Mouse (Mus musculus): ENCODE measurements around the gene Man2b1. TPM values are rescaled to one million over a fixed set of nuclear protein-coding genes. Genes with fewer than 3 reads are reported as not detected.

Man2b1 gene
- polyA plus RNA-seq, 1 experiment from 2014 or later, result 16.9 TPM

DNA sequence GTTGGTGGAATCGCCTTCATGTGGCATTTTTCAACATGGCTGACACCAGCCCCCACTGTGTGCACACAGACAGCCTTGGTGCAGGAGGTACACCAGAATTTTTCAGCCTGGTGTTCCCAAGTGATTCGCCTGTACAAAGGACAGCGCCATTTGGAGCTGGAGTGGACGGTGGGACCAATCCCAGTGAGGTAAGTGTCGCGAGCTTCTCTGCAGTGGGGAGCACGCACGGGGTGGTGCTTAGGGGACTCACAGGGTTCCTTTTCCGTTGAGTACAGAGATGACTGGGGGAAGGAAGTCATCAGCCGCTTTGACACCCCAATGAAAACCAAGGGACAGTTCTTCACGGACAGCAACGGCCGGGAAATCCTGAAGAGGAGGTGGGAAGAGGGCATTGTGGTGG, 12.0 kb downstream of the Man2b1 start:
- no peak overlapping the region for H3K4me2 ChIP-seq (replicated peaks; ENCODE audit: low read depth, low read length)
- no peak overlapping the region for H3K9ac ChIP-seq (ENCODE audit: low read depth, low read length)
- H3K4me1 ChIP-seq (replicated peaks; ENCODE audit: control insufficient read depth, insufficient read depth, low read length), result no peaks in the 10 kb centered on the region
- no peaks in the 10 kb centered on the region for H3K36me3 ChIP-seq (ENCODE audit: control insufficient read depth, insufficient read depth, low read length)
- no peaks in the 10 kb centered on the region for H3K9me3 ChIP-seq (ENCODE audit: control insufficient read depth, low read length)
- no peak for DNase-seq (ENCODE audit: low spot score)
- H3K27me3 ChIP-seq (ENCODE audit: control insufficient read depth, insufficient read depth, low read length), result no peaks in the 10 kb centered on the region
- WGBS, result 95% methylated on average over 13 of the region's 13 CpGs
- no peak overlapping the region for H3K4me3 ChIP-seq (ENCODE audit: low read depth, low read length)
- H3K27ac ChIP-seq (ENCODE audit: low read depth, low read length), result no peak overlapping the region
- ATAC-seq (ENCODE audit: low FRiP score), result no peak

DNA sequence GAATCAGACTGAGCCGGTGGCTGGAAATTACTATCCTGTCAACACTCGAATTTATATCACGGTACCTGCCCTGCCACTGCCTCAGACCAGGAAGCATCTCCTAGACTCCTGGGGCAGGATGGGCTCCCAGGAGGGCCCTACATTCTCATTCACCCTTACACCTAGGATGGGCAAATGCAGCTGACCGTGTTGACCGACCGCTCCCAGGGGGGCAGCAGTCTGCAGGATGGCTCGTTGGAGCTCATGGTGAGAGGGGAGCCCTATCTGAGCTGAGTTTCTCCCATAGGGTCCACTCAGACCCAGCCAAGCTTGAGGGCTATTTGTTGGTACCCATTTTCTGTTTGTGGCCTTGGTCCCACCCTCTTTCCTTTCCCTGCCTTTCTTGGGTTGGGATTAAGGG, 12.5 kb downstream of the Man2b1 start:
- H3K36me3 ChIP-seq (ENCODE audit: control insufficient read depth, insufficient read depth, low read length), result no peaks in the 10 kb centered on the region
- H3K4me3 ChIP-seq (ENCODE audit: low read depth, low read length), result no peak overlapping the region
- no peak for DNase-seq (ENCODE audit: low spot score)
- H3K27me3 ChIP-seq (ENCODE audit: control insufficient read depth, insufficient read depth, low read length), result no peaks in the 10 kb centered on the region
- H3K27ac ChIP-seq (ENCODE audit: low read depth, low read length), result no peak overlapping the region
- H3K9me3 ChIP-seq (ENCODE audit: control insufficient read depth, low read length), result no peaks in the 10 kb centered on the region
- WGBS, result 94% methylated on average over 7 of the region's 7 CpGs
- no peak overlapping the region for H3K9ac ChIP-seq (ENCODE audit: low read depth, low read length)
- no peak overlapping the region for H3K4me2 ChIP-seq (replicated peaks; ENCODE audit: low read depth, low read length)
- ATAC-seq (ENCODE audit: low FRiP score), result no peak
- H3K4me1 ChIP-seq (replicated peaks; ENCODE audit: control insufficient read depth, insufficient read depth, low read length), result no peaks in the 10 kb centered on the region

DNA sequence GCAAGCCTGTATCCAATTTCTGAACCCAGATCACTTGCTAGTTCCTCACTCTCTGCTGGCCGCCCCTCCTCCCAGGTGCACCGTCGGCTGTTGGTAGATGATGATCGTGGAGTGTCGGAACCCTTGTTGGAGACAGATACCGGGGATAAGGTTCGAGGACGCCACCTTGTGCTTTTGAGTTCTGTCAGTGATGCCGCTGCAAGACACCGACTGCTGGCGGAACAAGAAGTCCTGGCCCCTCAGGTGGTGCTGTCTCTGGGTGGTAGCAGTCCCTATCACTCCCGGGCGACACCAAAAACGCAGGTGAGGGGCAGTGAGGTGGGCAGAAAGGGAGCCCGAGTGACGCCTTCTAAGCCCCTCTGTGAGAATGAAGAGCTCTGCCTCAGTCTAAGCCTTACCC, 13.1 kb downstream of the Man2b1 start:
- 93% methylated on average over 16 of the region's 16 CpGs for WGBS
- Histone ChIP-seq H3K4me2 (replicated peaks; ENCODE audit: low read depth, low read length) (no peak overlapping the region), H3K27me3 (ENCODE audit: control insufficient read depth, insufficient read depth, low read length) (no peaks in the 10 kb centered on the region), H3K4me3 (ENCODE audit: low read depth, low read length) (no peak overlapping the region), H3K9ac (ENCODE audit: low read depth, low read length) (no peak overlapping the region), H3K9me3 (ENCODE audit: control insufficient read depth, low read length) (no peaks in the 10 kb centered on the region), H3K4me1 (replicated peaks; ENCODE audit: control insufficient read depth, insufficient read depth, low read length) (no peaks in the 10 kb centered on the region), H3K27ac (ENCODE audit: low read depth, low read length) (no peak overlapping the region), H3K36me3 (ENCODE audit: control insufficient read depth, insufficient read depth, low read length) (no peaks in the 10 kb centered on the region)
- DNase-seq (ENCODE audit: low spot score), result no peak
- no peak for ATAC-seq (ENCODE audit: low FRiP score)

DNA sequence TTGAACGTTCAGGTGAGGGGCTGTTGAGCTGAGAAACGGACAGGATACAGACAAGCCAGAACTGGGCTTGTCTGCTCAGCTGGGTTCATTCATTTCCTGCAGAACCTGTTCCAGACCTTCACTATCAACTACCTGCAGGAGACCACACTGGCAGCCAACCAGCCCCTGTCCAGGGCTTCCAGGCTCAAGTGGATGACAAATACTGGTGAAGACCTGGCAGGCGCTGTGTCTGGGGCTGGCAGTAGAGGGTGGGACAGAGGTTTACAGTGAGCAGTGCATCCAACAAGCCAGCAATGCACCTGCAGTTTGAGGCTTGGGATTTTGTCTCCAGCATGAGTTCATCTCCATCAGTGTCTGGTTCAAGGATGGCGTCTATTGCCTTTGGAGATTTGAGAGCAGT, 13.8 kb downstream of the Man2b1 start:
- H3K27me3 ChIP-seq (ENCODE audit: control insufficient read depth, insufficient read depth, low read length), result no peaks in the 10 kb centered on the region
- ATAC-seq (ENCODE audit: low FRiP score), result no peak
- 91% methylated on average over 4 of the region's 4 CpGs for WGBS
- DNase-seq (ENCODE audit: low spot score), result no peak
- no peaks in the 10 kb centered on the region for H3K9me3 ChIP-seq (ENCODE audit: control insufficient read depth, low read length)
- H3K9ac ChIP-seq (ENCODE audit: low read depth, low read length), result no peak overlapping the region
- H3K27ac ChIP-seq (ENCODE audit: low read depth, low read length), result no peak overlapping the region
- no peak overlapping the region for H3K4me2 ChIP-seq (replicated peaks; ENCODE audit: low read depth, low read length)
- H3K36me3 ChIP-seq (ENCODE audit: control insufficient read depth, insufficient read depth, low read length), result no peaks in the 10 kb centered on the region
- no peaks in the 10 kb centered on the region for H3K4me1 ChIP-seq (replicated peaks; ENCODE audit: control insufficient read depth, insufficient read depth, low read length)
- H3K4me3 ChIP-seq (ENCODE audit: low read depth, low read length), result no peak overlapping the region

DNA sequence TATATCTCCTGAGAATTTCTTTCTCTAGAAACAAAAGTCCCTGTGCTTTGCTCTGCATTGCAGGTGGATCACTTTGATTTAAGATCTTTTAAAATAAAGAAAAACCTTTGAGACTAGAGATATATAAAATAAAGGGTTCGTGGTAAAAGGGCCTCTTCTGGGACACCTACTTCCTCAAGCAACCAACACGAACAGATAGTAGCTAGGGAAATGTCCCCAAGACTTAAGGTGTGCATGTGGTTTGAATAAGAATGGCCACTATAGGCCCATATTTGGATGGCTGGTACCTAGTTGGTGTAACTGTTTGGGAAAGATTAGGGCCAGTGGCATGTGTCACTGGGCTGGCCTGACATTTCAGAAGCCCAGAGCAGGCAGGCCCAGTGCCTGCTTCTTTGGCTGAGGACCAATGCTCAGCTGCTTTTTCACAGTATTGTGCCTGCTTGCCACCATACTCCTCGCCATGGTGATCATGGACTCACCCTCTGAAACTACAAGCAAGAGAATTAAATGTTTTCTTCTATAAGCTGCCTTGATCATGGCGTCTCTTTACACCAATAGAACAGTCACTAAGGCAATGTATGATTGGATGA, 17.1 kb downstream of the Man2b1 start:
- no peak overlapping the region for H3K4me3 ChIP-seq (ENCODE audit: low read depth, low read length)
- no peaks in the 10 kb centered on the region for H3K9me3 ChIP-seq (ENCODE audit: control insufficient read depth, low read length)
- DNase-seq (ENCODE audit: low spot score) (no peak), ATAC-seq (ENCODE audit: low FRiP score) (no peak)
- no peaks in the 10 kb centered on the region for H3K4me1 ChIP-seq (replicated peaks; ENCODE audit: control insufficient read depth, insufficient read depth, low read length)
- WGBS, result 90% methylated on average over 4 of the region's 4 CpGs
- H3K27ac ChIP-seq (ENCODE audit: low read depth, low read length), result no peak overlapping the region
- H3K27me3 ChIP-seq (ENCODE audit: control insufficient read depth, insufficient read depth, low read length), result no peaks in the 10 kb centered on the region
- no peak overlapping the region for H3K4me2 ChIP-seq (replicated peaks; ENCODE audit: low read depth, low read length)
- H3K36me3 ChIP-seq (ENCODE audit: control insufficient read depth, insufficient read depth, low read length), result no peaks in the 10 kb centered on the region
- H3K9ac ChIP-seq (ENCODE audit: low read depth, low read length), result no peak overlapping the region

DNA sequence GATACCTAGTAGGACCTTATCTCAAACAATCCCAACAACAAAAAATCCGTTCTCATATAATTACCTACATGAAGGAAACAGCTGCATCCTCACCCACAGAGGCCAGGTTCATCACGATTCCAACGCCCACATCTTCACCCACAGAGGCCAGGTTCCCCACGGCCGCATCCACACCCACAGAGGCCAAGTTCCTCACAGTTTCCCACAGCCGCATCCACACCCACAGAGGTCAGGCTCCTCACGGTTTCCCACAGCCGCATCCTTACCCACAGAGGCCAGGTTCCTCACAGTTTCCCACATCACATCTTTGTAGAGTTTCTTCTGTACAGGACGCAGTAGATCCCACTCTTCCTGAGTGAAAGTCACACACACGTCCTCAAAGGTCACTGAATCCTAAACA, 30.2 kb downstream of the Man2b1 start:
- H3K4me3 ChIP-seq (ENCODE audit: low read depth, low read length), result no peak overlapping the region
- WGBS, result 94% methylated on average over 10 of the region's 10 CpGs
- ATAC-seq (ENCODE audit: low FRiP score) (no peak), DNase-seq (ENCODE audit: low spot score) (no peak)
- H3K4me2 ChIP-seq (replicated peaks; ENCODE audit: low read depth, low read length), result no peak overlapping the region
- no peaks in the 10 kb centered on the region for H3K36me3 ChIP-seq (ENCODE audit: control insufficient read depth, insufficient read depth, low read length)
- H3K27ac ChIP-seq (ENCODE audit: low read depth, low read length), result no peak overlapping the region
- no peaks in the 10 kb centered on the region for H3K27me3 ChIP-seq (ENCODE audit: control insufficient read depth, insufficient read depth, low read length)
- no peak overlapping the region for H3K9ac ChIP-seq (ENCODE audit: low read depth, low read length)
- H3K4me1 ChIP-seq (replicated peaks; ENCODE audit: control insufficient read depth, insufficient read depth, low read length), result no peaks in the 10 kb centered on the region
- no peaks in the 10 kb centered on the region for H3K9me3 ChIP-seq (ENCODE audit: control insufficient read depth, low read length)

DNA sequence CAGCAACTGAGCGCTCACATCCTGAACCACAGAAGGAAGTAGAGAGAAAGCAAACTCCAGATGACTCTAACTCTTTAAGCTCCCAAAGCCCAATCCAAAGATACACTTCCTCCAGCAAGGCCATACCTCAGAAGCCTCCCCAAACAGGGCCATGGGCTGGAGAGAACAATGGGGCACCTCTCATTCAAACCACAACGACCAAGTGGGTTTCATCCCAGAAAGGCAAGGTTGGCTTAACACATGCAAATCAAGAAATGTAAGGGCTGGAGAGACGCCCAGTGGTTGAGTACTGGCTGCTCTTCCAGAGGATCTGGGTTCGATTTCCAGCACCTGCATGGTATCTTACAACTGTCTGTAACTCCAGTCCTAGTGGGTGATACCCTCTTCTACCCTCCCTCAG, 32.4 kb downstream of the Man2b1 start:
- ATAC-seq (ENCODE audit: low FRiP score) (no peak), DNase-seq (ENCODE audit: low spot score) (no peak)
- H3K36me3 ChIP-seq (ENCODE audit: control insufficient read depth, insufficient read depth, low read length), result no peaks in the 10 kb centered on the region
- 76% methylated on average over 4 of the region's 4 CpGs for WGBS
- no peak overlapping the region for H3K9ac ChIP-seq (ENCODE audit: low read depth, low read length)
- no peaks in the 10 kb centered on the region for H3K27me3 ChIP-seq (ENCODE audit: control insufficient read depth, insufficient read depth, low read length)
- H3K27ac ChIP-seq (ENCODE audit: low read depth, low read length), result no peak overlapping the region
- H3K9me3 ChIP-seq (ENCODE audit: control insufficient read depth, low read length), result no peaks in the 10 kb centered on the region
- H3K4me3 ChIP-seq (ENCODE audit: low read depth, low read length), result no peak overlapping the region
- no peaks in the 10 kb centered on the region for H3K4me1 ChIP-seq (replicated peaks; ENCODE audit: control insufficient read depth, insufficient read depth, low read length)
- H3K4me2 ChIP-seq (replicated peaks; ENCODE audit: low read depth, low read length), result no peak overlapping the region

DNA sequence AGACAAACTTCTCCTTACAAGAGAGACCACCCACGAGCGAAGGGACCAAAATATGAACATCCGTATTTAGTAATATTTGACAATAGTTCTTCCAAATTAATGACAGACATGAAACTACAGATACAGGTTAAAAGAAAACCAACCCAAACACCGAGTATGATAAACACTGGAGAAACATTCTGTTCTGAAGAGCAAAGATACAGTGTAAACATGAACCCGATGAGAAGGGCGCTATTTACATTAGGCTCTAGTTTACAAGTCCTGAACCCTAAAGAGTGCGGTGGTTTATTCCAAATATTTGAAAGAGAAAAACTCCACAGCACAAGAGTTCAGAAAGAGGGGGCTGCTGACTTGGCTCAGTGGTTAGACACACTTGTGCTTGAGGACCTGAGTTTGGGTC, 33.9 kb downstream of the Man2b1 start:
- no peaks in the 10 kb centered on the region for H3K36me3 ChIP-seq (ENCODE audit: control insufficient read depth, insufficient read depth, low read length)
- ATAC-seq (ENCODE audit: low FRiP score) (no peak), DNase-seq (ENCODE audit: low spot score) (no peak)
- H3K27me3 ChIP-seq (ENCODE audit: control insufficient read depth, insufficient read depth, low read length), result no peaks in the 10 kb centered on the region
- H3K4me2 ChIP-seq (replicated peaks; ENCODE audit: low read depth, low read length), result no peak overlapping the region
- WGBS, result 93% methylated on average over 7 of the region's 7 CpGs
- no peak overlapping the region for H3K4me3 ChIP-seq (ENCODE audit: low read depth, low read length)
- no peak overlapping the region for H3K9ac ChIP-seq (ENCODE audit: low read depth, low read length)
- no peaks in the 10 kb centered on the region for H3K9me3 ChIP-seq (ENCODE audit: control insufficient read depth, low read length)
- no peaks in the 10 kb centered on the region for H3K4me1 ChIP-seq (replicated peaks; ENCODE audit: control insufficient read depth, insufficient read depth, low read length)
- no peak overlapping the region for H3K27ac ChIP-seq (ENCODE audit: low read depth, low read length)

DNA sequence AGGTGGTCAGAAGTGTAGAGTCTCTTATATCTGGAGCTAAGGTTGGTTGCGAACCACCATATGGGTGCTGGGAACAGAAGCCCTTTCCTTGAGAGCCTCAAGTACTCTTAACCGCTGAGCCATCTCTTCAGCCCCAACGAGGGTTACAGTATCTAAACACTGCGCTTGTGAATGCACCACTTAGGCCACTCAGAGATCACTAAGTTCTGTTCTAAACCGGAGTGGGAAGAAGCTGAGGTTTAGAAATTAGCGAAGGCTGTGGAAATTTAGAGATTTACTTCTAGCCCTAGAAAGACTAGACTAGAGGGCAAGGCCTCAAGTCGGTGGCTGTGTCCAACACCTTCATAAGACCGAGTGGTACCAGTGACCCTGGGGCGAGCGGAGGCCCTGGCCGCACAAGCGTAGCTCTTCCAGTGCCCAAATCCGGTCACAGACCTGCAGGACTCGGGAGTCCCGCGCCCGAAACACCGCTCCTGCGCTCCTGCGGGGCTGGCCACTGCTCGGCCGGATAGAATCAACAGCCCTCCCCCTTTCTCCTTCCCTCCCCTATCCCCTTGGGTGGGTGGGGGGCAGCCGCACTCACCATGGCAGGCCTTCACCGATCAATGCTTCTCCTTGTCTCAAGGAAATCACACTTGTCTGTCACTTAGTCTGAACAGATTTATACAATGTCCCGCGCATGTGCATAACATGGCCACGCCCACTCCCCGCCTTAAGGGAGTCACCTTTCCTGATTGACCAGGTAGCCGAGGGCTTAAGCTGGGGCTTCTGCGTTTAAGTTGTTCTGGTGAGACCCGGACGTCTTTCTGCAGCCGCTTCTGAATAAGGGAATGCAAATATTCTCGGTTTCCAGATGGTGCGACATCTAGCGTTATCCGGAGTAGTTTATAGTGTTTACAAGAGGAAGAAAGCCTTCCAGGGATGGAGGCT, 36.2 kb downstream of the Man2b1 start:
- 7% methylated on average over 37 of the region's 37 CpGs for WGBS
- peak overlapping the region; percentile 45; the same call in 1 of the 2 replicates for H3K27ac ChIP-seq (ENCODE audit: low read depth, low read length)
- ATAC-seq (ENCODE audit: low FRiP score), result peak; percentile 71

More for the DNA sequence above, 36.2 kb downstream of the Man2b1 start:
- Histone ChIP-seq H3K36me3 (ENCODE audit: control insufficient read depth, insufficient read depth, low read length) (no peaks in the 10 kb centered on the region), H3K4me2 (replicated peaks; ENCODE audit: low read depth, low read length) (peak overlapping the region; percentile 49), H3K4me1 (replicated peaks; ENCODE audit: control insufficient read depth, insufficient read depth, low read length) (no peaks in the 10 kb centered on the region), H3K9ac (ENCODE audit: low read depth, low read length) (peak overlapping the region; percentile 69; the same call in 1 of the 2 replicates), H3K9me3 (ENCODE audit: control insufficient read depth, low read length) (no peaks in the 10 kb centered on the region), H3K4me3 (ENCODE audit: low read depth, low read length) (peak overlapping the region; percentile 58), H3K27me3 (ENCODE audit: control insufficient read depth, insufficient read depth, low read length) (no peaks in the 10 kb centered on the region)
- peak; percentile 84 for DNase-seq (ENCODE audit: low spot score)
